Mouse (Mus musculus) Patski (cell line): ENCODE data around the gene Tmem51. TPM values are rescaled to one million over a fixed set of nuclear protein-coding genes. Genes with fewer than 3 reads are reported as not detected.

Experiments
- ATAC-seq: fragments of 100-300 bp; one replicate; pipeline ENCODE4 v1.8.0; 2021
- CTCF ChIA-PET: fragments of 350-600 bp; sonication (Branson Sonifier 250); formaldehyde crosslinking; loops from one replicate; lab custom pipeline; 2022; ENCODE audit warnings: inconsistent platforms; lab: Charles Lee
- POLR2A ChIA-PET: fragments of 350-600 bp; sonication (Branson Sonifier 250); formaldehyde crosslinking; loops from one replicate; lab custom pipeline; 2022; ENCODE audit warnings: antibody characterized with exemption, inconsistent platforms; lab: Charles Lee
- DNase-seq: peaks from one replicate; pipeline ENCODE4 v3.0.0-alpha.2; 2011; ENCODE audit warnings: low read depth, low spot score
- H3K27me3 ChIP-seq: fragments of 371-371 bp; one replicate; pipeline ENCODE4 v1.5.1; 2021
- CTCF ChIP-seq: fragments of 100-300 bp; IDR thresholded peaks from one replicate; pipeline ENCODE4 v1.5.1; 2021
- in situ Hi-C: fragments of 300-500 bp; cut with MboI; formaldehyde crosslinking; loops from 3 replicates; pipeline ENCODE4 v1.11.1; 2018; ENCODE audit warnings: low pct_unique_long_range_greater_than_20kb, mixed read lengths
- polyA plus RNA-seq: library from polyadenylated mRNA; unstranded; gene quantifications from one replicate; pipeline ENCODE4 v1.2.3, GENCODE M21; 2021

Tmem51 gene
- polyA plus RNA-seq, 1 experiment from 2014 or later, result 10.3 TPM

DNA sequence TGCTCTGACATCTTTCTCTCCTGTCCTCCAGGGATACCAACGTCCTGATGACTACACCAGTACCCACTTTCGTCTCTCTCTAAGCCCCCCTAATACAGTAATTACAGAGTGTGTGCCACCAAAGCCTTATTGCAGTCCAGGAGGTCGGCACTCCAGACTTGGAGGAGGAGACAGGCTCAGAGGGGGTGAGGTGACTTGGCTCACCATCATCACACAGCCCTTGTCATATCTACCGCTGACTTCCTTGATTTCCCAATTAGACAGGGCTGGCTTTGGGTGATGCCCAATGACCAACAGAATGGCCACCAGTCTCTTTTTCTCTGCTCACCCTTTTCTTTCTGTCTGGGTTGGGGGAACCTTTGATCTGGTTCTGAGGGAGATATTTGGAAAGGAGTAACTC, 1.4 kb downstream of the Tmem51 start:
- ATAC-seq (no peak), DNase-seq (no peak)
- TF ChIP-seq CTCF, result no peak
- POLR2A ChIA-PET, result no interaction called here
- in situ Hi-C loops, result no loop called here
- CTCF ChIA-PET, result interaction anchor here (1.5 kb wide), 1 partner anchor 15 kb away, joined by 3 read pairs; no protein-coding TSS in a partner anchor
- H3K27me3 ChIP-seq, result no peaks in the 10 kb centered on the region

DNA sequence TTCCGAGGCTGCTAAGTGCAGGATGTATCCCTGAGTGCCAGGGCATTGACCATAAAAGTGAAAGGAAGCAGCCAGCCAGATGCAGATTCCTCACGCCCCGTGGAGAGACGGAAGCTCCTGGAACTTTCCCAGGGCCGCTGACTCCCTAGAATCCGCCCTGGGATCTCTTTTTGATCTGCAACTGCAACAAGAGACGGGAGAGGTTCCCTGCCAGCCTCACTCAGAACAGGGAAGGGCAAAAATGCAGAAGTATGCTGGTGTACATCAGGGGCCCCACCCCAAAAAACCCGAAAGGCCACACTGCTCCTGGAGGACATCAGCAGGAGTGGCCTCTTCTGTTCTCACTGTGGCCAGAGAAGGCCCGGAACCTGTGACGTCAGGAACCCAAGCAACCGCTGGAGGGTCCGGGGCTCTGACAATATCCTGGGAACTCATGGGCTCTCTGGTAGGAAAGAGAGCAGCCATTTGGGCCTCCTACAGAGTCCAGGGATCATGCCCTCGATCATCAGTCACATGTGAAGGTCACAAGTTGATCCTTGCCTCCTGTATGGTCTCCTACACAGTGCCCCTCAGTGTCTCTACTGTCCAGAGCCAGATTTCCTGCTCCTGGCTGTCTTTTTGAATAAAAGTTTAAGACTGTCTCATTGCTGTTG, 2.3 kb downstream of the Tmem51 start:
- DNase-seq, result no peak
- in situ Hi-C loops, result no loop called here
- CTCF ChIA-PET, result no interaction called here
- no peak for ATAC-seq
- POLR2A ChIA-PET, result no interaction called here
- no peak for TF ChIP-seq CTCF
- no peaks in the 10 kb centered on the region for H3K27me3 ChIP-seq

DNA sequence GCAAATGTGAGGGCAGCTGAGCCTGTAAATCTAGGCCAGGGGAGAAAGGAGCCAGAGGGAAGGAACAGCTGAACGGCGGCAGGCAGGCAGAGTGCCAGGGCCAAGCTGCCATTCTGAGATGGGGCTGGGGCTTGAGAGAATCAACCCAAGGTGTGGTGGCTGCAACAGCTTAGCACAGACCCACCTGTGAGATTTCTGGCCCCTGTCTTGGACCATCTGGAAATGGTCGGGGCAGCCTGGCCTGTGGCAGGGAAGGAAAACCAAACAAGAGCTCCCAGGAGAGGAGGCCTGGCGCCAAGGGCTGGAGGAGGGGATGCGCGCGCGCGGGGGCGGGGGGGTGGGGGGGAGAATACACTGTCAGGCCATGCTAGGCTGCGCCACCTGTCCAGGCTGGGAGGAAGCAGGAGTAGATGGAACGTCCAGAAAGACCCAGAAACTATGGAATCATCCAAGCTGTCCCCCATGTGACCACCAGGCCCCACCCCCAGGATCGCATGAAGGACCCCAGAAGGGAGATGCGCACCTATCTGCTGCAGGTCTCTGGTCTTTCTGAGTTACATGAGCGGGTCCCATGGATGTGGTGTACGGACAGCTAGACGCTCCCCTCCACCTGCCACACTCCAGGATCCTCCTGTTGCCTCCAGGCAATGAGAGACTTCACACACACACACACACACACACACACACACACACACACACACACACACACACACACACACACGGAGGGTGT, 3.0 kb downstream of the Tmem51 start:
- POLR2A ChIA-PET, result no interaction called here
- TF ChIP-seq CTCF, result no peak
- ATAC-seq, result no peak
- in situ Hi-C loops, result no loop called here
- no peak for DNase-seq
- no peaks in the 10 kb centered on the region for H3K27me3 ChIP-seq
- CTCF ChIA-PET, result no interaction called here

GRCm38 (mm10) chr4:142080487-142080767, 3.7 kb downstream of the Tmem51 start:
- in situ Hi-C loops, result no loop called here
- POLR2A ChIA-PET, result no interaction called here
- no peak for TF ChIP-seq CTCF
- DNase-seq, result no peak
- CTCF ChIA-PET, result no interaction called here
- H3K27me3 ChIP-seq, result no peaks in the 10 kb centered on the region
- no peak for ATAC-seq

GRCm38 (mm10) chr4:142079629-142080486, 4.2 kb downstream of the Tmem51 start:
- ChIA-PET POLR2A (no interaction called here), CTCF (no interaction called here)
- in situ Hi-C loops, result no loop called here
- TF ChIP-seq CTCF, result no peak
- DNase-seq (no peak), ATAC-seq (no peak)
- no peaks in the 10 kb centered on the region for H3K27me3 ChIP-seq

DNA sequence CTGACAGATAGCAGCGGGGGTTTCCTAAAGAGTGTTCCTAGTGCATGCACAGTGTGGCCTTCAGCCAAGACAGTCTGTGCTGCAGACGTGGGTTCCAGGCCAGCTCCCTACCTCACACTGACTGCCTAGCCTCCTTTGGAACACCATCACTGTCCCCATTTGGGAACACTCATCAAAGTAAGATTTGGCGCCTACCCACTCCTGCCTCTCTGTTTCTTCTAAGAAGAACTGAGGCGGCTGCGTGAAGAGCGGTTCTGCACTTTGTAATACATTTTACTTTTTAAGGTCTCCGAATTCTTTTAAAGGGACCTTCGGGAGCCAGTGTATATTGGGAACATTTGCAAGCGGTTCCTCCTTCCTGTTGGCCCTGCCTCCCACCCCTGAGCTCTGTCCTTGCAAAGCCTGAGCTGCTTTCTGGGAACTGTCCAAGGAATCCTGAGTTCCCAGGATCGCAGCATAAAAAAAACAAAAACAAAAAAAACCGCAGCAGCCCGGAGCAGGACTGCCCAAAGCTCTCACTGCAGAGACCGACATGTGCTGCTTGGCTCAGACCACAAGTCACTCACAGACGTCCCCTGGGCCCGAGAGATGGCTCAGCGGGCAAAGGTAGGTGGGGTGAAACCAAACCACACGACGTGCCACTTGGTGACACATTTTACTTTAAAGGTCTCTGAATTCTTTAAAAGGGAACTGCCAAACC, 6.4 kb downstream of the Tmem51 start:
- peak; percentile 39 for ATAC-seq

GRCm38 (mm10) chr4:142076883-142077282, 7.2 kb downstream of the Tmem51 start:
- in situ Hi-C loops, result no loop called here
- CTCF ChIA-PET, result no interaction called here
- no peak for TF ChIP-seq CTCF
- DNase-seq, result no peak
- ATAC-seq, result no peak
- POLR2A ChIA-PET, result no interaction called here
- no peaks in the 10 kb centered on the region for H3K27me3 ChIP-seq

More for the DNA sequence above, 6.4 kb downstream of the Tmem51 start:
- ChIA-PET CTCF (interaction anchor here (1.1 kb wide), 1 partner anchor 72 kb away, joined by 4 read pairs; no protein-coding TSS in a partner anchor), POLR2A (interaction anchor here (0.6 kb wide), 1 partner anchor 51 kb away, joined by 5 read pairs; no protein-coding TSS in a partner anchor)
- H3K27me3 ChIP-seq, result no peaks in the 10 kb centered on the region
- DNase-seq, result no peak
- no peak for TF ChIP-seq CTCF
- in situ Hi-C loops, result no loop called here

DNA sequence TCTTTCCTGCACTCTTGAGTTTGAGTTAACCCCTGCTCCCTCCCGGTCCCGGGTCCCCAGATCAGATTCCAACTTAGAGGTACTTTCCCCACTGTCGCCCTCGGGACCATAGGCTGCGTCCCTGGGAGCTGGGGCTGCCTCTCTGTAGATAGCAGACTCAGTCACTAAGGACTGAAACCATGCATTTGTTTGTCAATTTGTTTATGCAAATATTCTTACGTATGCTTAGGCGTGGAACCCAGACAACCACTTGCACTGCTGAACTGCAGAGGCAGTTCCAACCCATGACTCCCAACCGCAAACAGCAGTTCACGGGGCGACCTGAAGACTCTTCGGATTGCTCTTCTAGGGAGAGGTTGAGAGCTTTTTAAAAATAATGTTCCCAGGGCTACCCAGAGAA, 8.2 kb downstream of the Tmem51 start:
- in situ Hi-C loops, result no loop called here
- ChIA-PET CTCF (interaction anchor here (1.3 kb wide), 1 partner anchor 20 kb away, joined by 3 read pairs; no protein-coding TSS in a partner anchor), POLR2A (interaction anchor here (0.8 kb wide), 1 partner anchor 27 kb away, joined by 3 read pairs; no protein-coding TSS in a partner anchor)
- no peak for DNase-seq
- TF ChIP-seq CTCF, result no peak
- ATAC-seq, result no peak
- no peaks in the 10 kb centered on the region for H3K27me3 ChIP-seq

DNA sequence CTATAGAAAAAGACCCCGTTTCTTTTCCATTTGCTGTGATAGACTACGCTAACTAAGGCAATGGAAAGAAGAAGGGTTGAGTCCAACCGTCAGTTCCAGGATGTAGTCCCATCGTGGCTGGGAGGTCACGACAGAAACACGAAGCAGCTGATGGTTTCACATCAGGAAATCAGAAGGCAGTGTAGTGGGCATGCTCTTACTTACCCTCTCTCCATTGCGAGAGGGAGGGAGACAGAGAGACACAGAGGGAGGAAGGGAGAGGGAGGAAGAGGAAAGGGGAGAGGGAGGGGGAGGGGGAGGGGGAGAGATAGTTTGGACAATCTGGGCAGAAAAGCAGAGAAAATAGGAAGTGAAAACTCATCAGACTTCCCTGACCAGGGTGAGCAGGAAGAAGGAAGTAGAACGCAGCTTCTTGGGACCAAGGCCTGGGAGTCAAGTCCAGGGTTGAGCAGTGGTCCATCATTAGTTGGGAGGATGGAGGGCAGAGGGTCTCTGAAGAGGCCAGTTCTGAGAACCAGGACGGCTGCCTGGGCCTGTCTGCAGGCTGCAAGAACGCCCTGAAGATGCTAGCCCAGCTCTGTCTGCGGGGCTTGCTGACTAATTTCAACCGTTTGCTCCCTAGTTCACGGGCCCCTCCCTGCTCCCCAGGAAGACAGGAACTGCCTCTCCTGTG, 9.9 kb downstream of the Tmem51 start:
- in situ Hi-C loops, result no loop called here
- no peak for ATAC-seq
- TF ChIP-seq CTCF, result no peak
- no peak for DNase-seq
- H3K27me3 ChIP-seq, result no peaks in the 10 kb centered on the region
- ChIA-PET CTCF (interaction anchor here (1.0 kb wide), 1 partner anchor 9 kb away, joined by 3 read pairs; no protein-coding TSS in a partner anchor), POLR2A (no interaction called here)
